Mouse (Mus musculus): Measurements from ENCODE around the gene Olfr620.

DNA sequence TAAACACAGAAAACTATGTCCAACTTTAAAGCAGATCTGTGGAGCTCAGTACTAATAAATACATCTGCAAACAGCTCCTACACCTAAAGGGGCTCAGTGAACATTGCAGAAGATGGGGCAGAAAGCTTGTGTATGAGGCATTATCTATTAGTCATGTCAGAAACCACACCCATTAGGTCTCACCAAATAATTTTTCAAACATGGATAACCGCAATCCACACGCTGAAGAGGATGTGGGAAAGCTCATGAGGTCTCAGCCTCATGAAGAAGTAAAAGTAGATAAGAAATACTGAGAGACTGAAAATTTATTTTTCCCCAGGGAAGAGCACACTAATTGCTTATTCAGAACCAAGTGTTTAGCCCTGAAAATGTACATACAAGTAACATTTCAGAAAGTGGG lies 4.9 kb downstream of the Olfr620 start:
- TF ChIP-seq CTCF (IDR thresholded peaks at IDR 0.05; ENCODE audit: low read depth, low read length): no peak
- no peak for TF ChIP-seq POLR2A (IDR thresholded peaks at IDR 0.05; ENCODE audit: insufficient read depth, low read length)
- no peak for TF ChIP-seq EP300 (IDR thresholded peaks at IDR 0.05; ENCODE audit: insufficient read depth, low read depth, low read length)

All from ES-Bruce4 (cell line).